Mouse (Mus musculus) stomach, postnatal 0 days (tissue): ENCODE data around the gene Acss2. TPM values are rescaled to one million over a fixed set of nuclear protein-coding genes. Genes with fewer than 3 reads are reported as not detected.
A peak's percentile ranks its signal among the peaks of the same experiment; 100 is the strongest.

Experiments
- ATAC-seq: fragments of 200-750 bp; cut with Nextera tagmentation; 2 replicates; pipeline ENCODE4 v1.8.0; 2017; ENCODE audit not compliant: low FRiP score, low TSS enrichment
- DNase-seq: peaks from one replicate; pipeline ENCODE4 v3.0.0-alpha.2; 2016; ENCODE audit warnings: low spot score
- H3K27ac ChIP-seq: fragments of 300-500 bp; sonication (generic); replicated peaks from 2 replicates; pipeline ENCODE4 v1.5.1; 2014; ENCODE audit warnings: mild to moderate bottlenecking, control low read depth
- H3K27me3 ChIP-seq: fragments of 300-500 bp; sonication (generic); 2 replicates; pipeline ENCODE4 v1.6.1; 2014; ENCODE audit warnings: low read length; ENCODE audit not compliant: control insufficient read depth, insufficient read depth
- H3K36me3 ChIP-seq: fragments of 300-500 bp; sonication (generic); 2 replicates; pipeline ENCODE4 v1.6.1; 2014; ENCODE audit warnings: low read length, mixed read lengths; ENCODE audit not compliant: control insufficient read depth, insufficient read depth
- H3K4me1 ChIP-seq: fragments of 300-500 bp; sonication (generic); replicated peaks from 2 replicates; pipeline ENCODE4 v1.6.1; 2014; ENCODE audit warnings: antibody characterized with exemption; ENCODE audit not compliant: control insufficient read depth, insufficient read depth
- H3K4me2 ChIP-seq: fragments of 300-500 bp; sonication (generic); replicated peaks from 2 replicates; pipeline ENCODE4 v1.6.1; 2014; ENCODE audit warnings: low read depth, mild to moderate bottlenecking, control low read depth, moderate library complexity
- H3K4me3 ChIP-seq: fragments of 300-500 bp; sonication (generic); 2 replicates; pipeline ENCODE4 v1.5.1; 2014; ENCODE audit warnings: low read depth, low read length, control low read depth
- H3K9ac ChIP-seq: fragments of 300-500 bp; sonication (generic); 2 replicates; pipeline ENCODE4 v1.6.1; 2014; ENCODE audit warnings: mild to moderate bottlenecking, low read length, control low read depth, mixed read lengths
- H3K9me3 ChIP-seq: fragments of 300-500 bp; sonication (generic); 2 replicates; pipeline ENCODE4 v1.6.1; 2016; ENCODE audit warnings: low read length; ENCODE audit not compliant: control insufficient read depth
- CTCF ChIP-seq: IDR thresholded peaks from 2 replicates; pipeline ENCODE4 v1.5.1; 2016; ENCODE audit warnings: antibody characterized with exemption, low read depth, mild to moderate bottlenecking, moderate library complexity
- EP300 ChIP-seq: optimal IDR thresholded peaks from 2 replicates; pipeline ENCODE3; 2016; ENCODE audit warnings: antibody characterized with exemption
- WGBS: fragments of 180-500 bp; shearing (Covaris S2); extraction: QIAGEN DNeasy Blood & Tissue Kit; methylation state at CpG from one replicate; pipeline ENCODE4 v1.1.7; 2014; 5-methylcytosine and 5-hydroxymethylcytosine counted together
- polyA plus RNA-seq: library from polyadenylated mRNA; unstranded; fragments of >200 nt; fragmentation: Nextera tagmentation; extraction: Ambion mirVana; gene quantifications from 2 replicates; pipeline ENCODE4 v1.2.1, GENCODE M21; 2015

Acss2 gene
- polyA plus RNA-seq, 1 experiment from 2014 or later, result 10.3 TPM

DNA sequence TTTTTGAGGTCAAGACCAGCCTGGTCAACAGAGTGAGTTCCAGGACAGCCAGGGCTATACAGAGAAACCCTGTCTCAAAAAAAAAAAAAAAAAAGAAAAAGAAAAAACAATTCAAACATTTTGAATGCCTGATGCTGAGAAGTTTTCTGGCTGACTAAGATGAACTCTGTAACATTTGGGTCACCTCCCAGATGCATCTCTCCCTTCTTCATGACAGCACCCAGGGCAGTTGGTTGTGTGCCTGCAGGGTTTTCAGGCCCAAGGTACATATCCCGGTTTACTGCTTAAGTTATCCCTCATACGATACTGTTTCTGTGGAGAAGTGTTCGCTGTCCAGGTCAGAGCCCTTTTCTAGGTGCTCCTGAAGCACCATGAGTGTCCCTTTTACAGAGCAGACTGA, 62.6 kb downstream of the Acss2 start:
- peaks cover 3% of the 10 kb centered on the region; the same call in 1 of the 2 replicates for H3K36me3 ChIP-seq
- 89% methylated on average over 3 of the region's 3 CpGs for whole genome bisulfite sequencing
- H3K9ac ChIP-seq, result no peak overlapping the region
- H3K4me3 ChIP-seq, result no peak overlapping the region
- H3K4me1 ChIP-seq, result no peaks in the 10 kb centered on the region
- H3K27ac ChIP-seq, result no peak overlapping the region
- H3K9me3 ChIP-seq, result no peaks in the 10 kb centered on the region
- H3K27me3 ChIP-seq, result no peaks in the 10 kb centered on the region
- TF ChIP-seq CTCF (no peak), EP300 (no peak)
- no peak overlapping the region for H3K4me2 ChIP-seq
- ATAC-seq, result no peak
- no peak for DNase-seq

DNA sequence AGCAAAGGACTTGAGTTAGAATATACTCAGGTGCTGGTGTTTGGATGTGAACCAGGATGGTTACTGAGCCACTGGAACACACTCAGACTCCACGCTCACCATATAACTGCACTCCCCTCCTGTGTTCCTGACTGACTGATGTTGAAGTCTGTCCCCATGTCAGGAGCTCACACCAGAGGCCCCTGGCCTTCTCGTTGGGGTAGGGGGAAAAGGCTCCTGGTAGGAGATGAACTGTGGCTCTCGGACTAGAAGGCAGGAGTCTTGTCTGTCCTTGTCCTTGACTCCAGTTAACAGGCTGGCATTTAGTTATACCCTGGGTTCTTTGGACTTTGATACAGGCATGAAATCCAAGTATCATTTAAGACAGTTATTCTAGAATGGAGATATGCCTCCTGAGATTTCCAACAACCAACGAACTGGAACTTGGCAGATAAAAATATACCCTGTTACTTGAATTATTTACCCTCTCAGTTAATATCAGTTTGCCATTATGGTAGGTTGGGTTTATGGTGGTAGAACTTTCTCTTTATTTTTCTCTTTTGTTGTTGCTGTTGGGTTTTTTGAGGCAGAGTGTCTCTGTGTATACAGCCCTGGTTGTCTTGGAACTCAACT, 64.7 kb downstream of the Acss2 start:
- Histone ChIP-seq H3K4me3 (no peak overlapping the region), H3K9me3 (no peaks in the 10 kb centered on the region), H3K27ac (no peak overlapping the region), H3K9ac (no peak overlapping the region), H3K4me2 (no peak overlapping the region), H3K27me3 (no peaks in the 10 kb centered on the region), H3K4me1 (no peaks in the 10 kb centered on the region), H3K36me3 (peaks cover 3% of the 10 kb centered on the region; the same call in 1 of the 2 replicates)
- TF ChIP-seq CTCF (no peak), EP300 (no peak)
- 81% methylated on average over 4 of the region's 4 CpGs for WGBS
- DNase-seq, result no peak
- no peak for ATAC-seq

DNA sequence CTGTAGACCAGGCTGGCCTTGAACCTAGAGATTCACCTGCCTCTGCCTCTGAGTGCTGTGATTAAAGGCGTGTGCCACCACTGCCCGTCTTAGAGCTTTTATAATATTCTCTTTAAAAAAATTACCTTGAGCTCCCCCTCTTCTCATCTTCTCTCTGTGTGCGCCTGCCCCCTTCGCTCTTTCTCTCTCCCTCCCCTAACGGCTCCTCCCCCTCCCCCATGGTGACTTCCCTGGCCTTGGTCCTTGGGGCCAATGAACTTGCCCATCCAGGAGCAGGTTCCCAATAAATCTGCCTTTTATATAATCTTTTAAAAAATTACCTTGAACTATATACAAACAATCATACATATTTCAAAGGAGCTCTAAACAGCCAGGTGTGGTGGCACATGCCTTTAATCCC, 65.2 kb downstream of the Acss2 start:
- ATAC-seq (no peak), DNase-seq (no peak)
- Histone ChIP-seq H3K36me3 (peaks cover 3% of the 10 kb centered on the region; the same call in 1 of the 2 replicates), H3K9ac (no peak overlapping the region), H3K4me3 (no peak overlapping the region), H3K4me1 (no peaks in the 10 kb centered on the region), H3K4me2 (no peak overlapping the region), H3K9me3 (no peaks in the 10 kb centered on the region), H3K27me3 (no peaks in the 10 kb centered on the region), H3K27ac (no peak overlapping the region)
- WGBS, result 87% methylated on average over 5 of the region's 5 CpGs
- TF ChIP-seq EP300, result no peak
- TF ChIP-seq CTCF, result no peak

DNA sequence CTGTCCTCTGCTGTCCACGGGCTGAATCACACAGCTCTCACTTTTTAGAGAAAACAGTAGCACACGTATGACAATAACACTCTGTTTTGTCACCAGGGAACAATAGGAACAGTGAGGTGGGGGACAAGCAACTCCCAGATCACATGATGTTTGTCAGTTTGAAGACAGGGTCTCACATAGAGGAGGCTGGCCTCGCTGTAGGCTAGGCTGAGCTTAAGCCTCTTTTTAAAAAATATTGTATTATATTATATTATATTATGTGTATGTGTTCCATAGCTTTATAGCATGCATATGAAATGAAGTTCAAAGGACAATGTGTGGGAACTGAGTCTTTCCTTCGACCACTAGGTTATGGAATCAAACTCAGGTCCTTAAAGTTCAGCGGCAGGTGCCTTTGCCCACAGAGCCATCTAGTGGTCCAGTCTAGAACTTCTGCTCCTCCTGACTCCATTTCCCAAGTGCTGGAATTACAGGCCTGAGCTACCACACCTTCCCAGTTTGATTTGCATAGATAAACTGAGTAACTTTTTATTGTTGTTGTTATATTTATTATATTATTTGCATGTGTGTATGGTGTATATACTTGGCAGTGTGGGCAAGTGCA, 66.3 kb downstream of the Acss2 start:
- H3K27ac ChIP-seq, result no peak overlapping the region
- H3K4me2 ChIP-seq, result no peak overlapping the region
- H3K4me3 ChIP-seq, result no peak overlapping the region
- no peaks in the 10 kb centered on the region for H3K9me3 ChIP-seq
- 50% methylated on average over 5 of the region's 5 CpGs for WGBS
- H3K4me1 ChIP-seq, result no peaks in the 10 kb centered on the region
- no peak overlapping the region for H3K9ac ChIP-seq
- peak; percentile 72 for DNase-seq
- TF ChIP-seq CTCF (peak; percentile 93), EP300 (no peak)
- no peaks in the 10 kb centered on the region for H3K36me3 ChIP-seq
- no peaks in the 10 kb centered on the region for H3K27me3 ChIP-seq
- ATAC-seq, result peak; percentile 8; the same call in 1 of the 2 replicates

DNA sequence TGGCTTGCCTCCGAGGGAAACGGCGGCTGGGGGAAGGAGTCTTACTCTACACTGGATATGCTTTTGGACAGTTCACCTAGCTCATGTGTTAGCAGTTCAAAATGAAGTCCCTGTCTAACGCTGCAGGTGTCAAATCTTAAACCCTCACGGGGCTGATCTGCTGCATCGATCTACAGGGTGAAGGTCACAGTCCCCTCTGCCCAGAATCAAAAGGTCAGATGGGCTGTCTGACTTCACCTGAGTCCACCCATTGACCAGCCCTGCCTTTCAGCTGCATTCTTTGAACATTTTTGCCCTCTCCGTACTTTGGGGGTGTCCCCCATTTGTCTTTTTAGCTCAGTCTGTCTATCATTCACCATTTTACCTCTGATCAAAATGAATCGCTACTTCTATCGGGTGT, 67.3 kb downstream of the Acss2 start:
- Histone ChIP-seq H3K9me3 (no peaks in the 10 kb centered on the region), H3K36me3 (no peaks in the 10 kb centered on the region), H3K4me1 (no peaks in the 10 kb centered on the region), H3K27ac (no peak overlapping the region; the same call in 1 of the 2 replicates), H3K4me2 (no peak overlapping the region), H3K27me3 (no peaks in the 10 kb centered on the region), H3K4me3 (no peak overlapping the region), H3K9ac (no peak overlapping the region)
- 89% methylated on average over 9 of the region's 9 CpGs for WGBS
- DNase-seq, result no peak
- no peak for ATAC-seq
- TF ChIP-seq CTCF (no peak), EP300 (no peak)

DNA sequence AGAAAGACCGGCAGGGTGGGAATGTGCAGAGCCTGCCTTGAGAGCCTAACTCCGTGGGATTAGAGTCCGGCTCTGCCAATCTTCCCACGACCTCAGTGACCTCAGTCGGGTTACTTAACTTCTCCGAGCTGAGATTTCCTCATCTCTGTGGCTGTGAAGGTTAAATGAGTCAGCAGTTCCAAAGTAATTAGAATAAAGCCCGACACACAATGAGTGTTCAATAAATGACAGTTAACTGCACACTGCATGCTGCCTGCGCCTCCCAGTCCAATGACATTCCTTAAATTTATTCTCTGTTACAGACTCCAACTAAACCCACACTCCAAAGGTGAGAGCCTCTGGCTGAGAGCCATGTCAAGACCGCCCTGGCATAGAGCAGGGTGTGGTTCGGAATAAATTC, 67.7 kb downstream of the Acss2 start:
- Histone ChIP-seq H3K36me3 (no peaks in the 10 kb centered on the region), H3K4me3 (no peak overlapping the region), H3K4me1 (no peaks in the 10 kb centered on the region), H3K27ac (no peak overlapping the region; the same call in 1 of the 2 replicates), H3K4me2 (no peak overlapping the region), H3K27me3 (no peaks in the 10 kb centered on the region), H3K9me3 (no peaks in the 10 kb centered on the region), H3K9ac (no peak overlapping the region)
- 54% methylated on average over 10 of the region's 10 CpGs for WGBS
- ATAC-seq, result peak; percentile 35; the same call in 1 of the 2 replicates
- DNase-seq, result no peak
- TF ChIP-seq EP300 (no peak), CTCF (no peak)
